Mouse (Mus musculus): ENCODE results near the gene Rimkla. TPM values are rescaled to one million over a fixed set of nuclear protein-coding genes. Genes with fewer than 3 reads are reported as not detected.

The Rimkla gene
- polyA plus RNA-seq, 1 experiment from 2014 or later, result 1.5 TPM

DNA sequence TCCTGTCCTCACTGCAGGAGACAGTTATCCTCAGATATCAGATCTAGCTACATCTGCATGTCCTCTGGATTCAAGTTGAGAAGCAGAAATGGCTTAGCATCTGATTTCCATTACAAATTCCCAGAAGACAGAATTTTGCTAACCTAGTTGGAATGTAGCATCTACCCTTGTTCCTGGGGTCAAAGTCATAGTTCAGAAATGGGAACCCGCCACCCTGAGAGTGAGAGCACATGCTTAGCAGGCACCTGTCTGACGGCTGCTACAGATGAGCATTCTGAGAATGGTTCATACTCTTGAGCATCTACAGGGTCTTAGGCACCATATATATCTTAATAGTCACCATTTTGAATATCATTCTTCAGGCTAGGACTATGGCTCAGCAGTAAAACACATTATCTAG lies 54.5 kb downstream of the Rimkla start:
- WGBS, result 85% methylated on average over 2 of the region's 2 CpGs

DNA sequence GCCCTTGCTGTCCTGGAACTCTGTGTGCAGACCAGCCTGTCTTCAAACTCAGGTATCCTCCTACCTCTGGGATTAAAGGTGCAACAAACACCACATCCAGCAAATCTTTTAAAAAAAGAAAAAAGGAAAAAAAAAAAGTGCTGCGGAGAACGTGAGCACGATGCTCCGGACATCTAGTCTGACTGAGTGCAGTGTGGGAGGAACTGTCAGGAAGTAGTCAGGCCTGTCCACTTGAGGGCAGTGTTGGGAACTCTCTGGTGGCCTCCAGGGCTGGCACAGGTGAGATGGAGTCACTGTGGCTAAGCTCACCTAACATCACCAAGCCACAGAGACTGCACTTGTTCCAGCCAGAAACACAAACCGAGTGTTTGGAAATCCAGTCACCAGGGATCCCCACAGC lies 61.8 kb downstream of the Rimkla start:
- Histone ChIP-seq H3K4me2 (0 out of 2 replicates have a peak overlapping the region, but pooled peaks have one; percentile 15), H3K4me1 (ENCODE audit: insufficient read depth) (no peaks in the 10 kb centered on the region), H3K27me3 (ENCODE audit: insufficient read depth, low read length) (no peaks in the 10 kb centered on the region), H3K9me3 (ENCODE audit: low read depth, low read length) (peaks cover 2% of the 10 kb centered on the region; the same call in 1 of the 2 replicates), H3K27ac (ENCODE audit: low read depth) (no peak overlapping the region), H3K4me3 (ENCODE audit: low read depth, low read length) (no peak overlapping the region), H3K36me3 (ENCODE audit: insufficient read depth) (no peaks in the 10 kb centered on the region), H3K9ac (no peak overlapping the region)
- 23% methylated on average over 5 of the region's 5 CpGs for WGBS
- ATAC-seq (ENCODE audit: insufficient read depth) (no peak), DNase-seq (peak; percentile 62)
- TF ChIP-seq CTCF (IDR thresholded peaks at IDR 0.05; ENCODE audit: low read depth), result peak; percentile 61

More for the DNA sequence above, 54.5 kb downstream of the Rimkla start:
- H3K27me3 ChIP-seq (ENCODE audit: insufficient read depth, low read length), result no peaks in the 10 kb centered on the region
- no peak for TF ChIP-seq CTCF (IDR thresholded peaks at IDR 0.05; ENCODE audit: low read depth)
- DNase-seq (no peak), ATAC-seq (ENCODE audit: insufficient read depth) (no peak)
- H3K36me3 ChIP-seq (ENCODE audit: insufficient read depth), result no peaks in the 10 kb centered on the region
- H3K9me3 ChIP-seq (ENCODE audit: low read depth, low read length), result peaks cover 5% of the 10 kb centered on the region; the same call in 1 of the 2 replicates
- H3K4me2 ChIP-seq, result no peak overlapping the region
- H3K27ac ChIP-seq (ENCODE audit: low read depth), result no peak overlapping the region
- H3K4me1 ChIP-seq (ENCODE audit: insufficient read depth), result no peaks in the 10 kb centered on the region
- H3K4me3 ChIP-seq (ENCODE audit: low read depth, low read length), result no peak overlapping the region
- no peak overlapping the region for H3K9ac ChIP-seq

DNA sequence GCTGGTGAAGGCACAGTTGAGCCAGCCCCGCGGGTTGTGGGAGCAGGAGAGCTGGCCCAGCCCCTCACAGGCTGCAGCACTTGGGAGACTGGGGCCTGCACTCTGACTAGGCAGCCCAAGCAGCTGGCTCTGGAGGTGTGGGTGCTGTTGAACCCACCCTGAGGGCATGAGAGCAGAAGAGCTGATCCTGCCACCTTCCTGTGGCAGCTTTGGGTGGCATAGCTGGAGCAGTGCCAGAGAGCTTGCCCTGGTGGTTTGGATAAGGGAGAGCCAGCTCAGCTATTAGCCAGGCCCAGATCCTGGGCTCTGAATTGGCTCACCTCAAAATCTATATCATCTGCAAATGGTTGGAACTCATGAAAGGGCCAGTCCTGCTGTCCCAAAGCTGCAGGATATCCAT lies 64.7 kb downstream of the Rimkla start:
- 48% methylated on average over 2 of the region's 2 CpGs for WGBS
- no peak overlapping the region for H3K4me3 ChIP-seq (ENCODE audit: low read depth, low read length)
- no peak for DNase-seq

DNA sequence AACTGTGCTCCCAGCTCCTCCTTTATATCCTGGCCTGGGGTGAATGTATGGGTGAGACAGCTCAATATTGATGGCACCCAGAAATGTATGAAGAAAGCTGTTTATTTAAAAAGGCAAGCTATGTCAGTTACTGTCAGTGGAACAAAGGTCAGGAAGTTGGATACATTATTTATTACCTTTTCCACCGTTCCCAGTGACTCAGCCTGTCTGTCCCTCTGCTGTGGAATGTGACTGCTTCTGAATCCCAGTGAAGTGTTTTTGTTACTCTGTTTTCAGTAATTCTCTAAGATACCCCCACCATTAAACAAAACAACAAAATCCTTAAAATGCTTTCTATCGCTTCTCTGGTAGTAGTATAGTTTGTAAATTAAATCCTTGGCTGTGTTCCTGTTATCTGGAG lies 66.8 kb downstream of the Rimkla start:
- no peak for ATAC-seq (ENCODE audit: insufficient read depth)
- H3K9ac ChIP-seq, result no peak overlapping the region
- no peaks in the 10 kb centered on the region for H3K27me3 ChIP-seq (ENCODE audit: insufficient read depth, low read length)
- H3K9me3 ChIP-seq (ENCODE audit: low read depth, low read length), result no peaks in the 10 kb centered on the region
- H3K36me3 ChIP-seq (ENCODE audit: insufficient read depth), result no peaks in the 10 kb centered on the region
- WGBS, result 32% methylated on average over 2 of the region's 2 CpGs
- H3K27ac ChIP-seq (ENCODE audit: low read depth), result no peak overlapping the region
- no peak for TF ChIP-seq CTCF (IDR thresholded peaks at IDR 0.05; ENCODE audit: low read depth)
- H3K4me1 ChIP-seq (ENCODE audit: insufficient read depth), result peaks cover 4% of the 10 kb centered on the region; the same call in 1 of the 2 replicates
- no peak overlapping the region for H3K4me3 ChIP-seq (ENCODE audit: low read depth, low read length)
- no peak for DNase-seq
- H3K4me2 ChIP-seq, result no peak overlapping the region

More for the DNA sequence above, 64.7 kb downstream of the Rimkla start:
- Histone ChIP-seq H3K27me3 (ENCODE audit: insufficient read depth, low read length) (no peaks in the 10 kb centered on the region), H3K9ac (no peak overlapping the region), H3K4me2 (no peak overlapping the region), H3K36me3 (ENCODE audit: insufficient read depth) (no peaks in the 10 kb centered on the region), H3K27ac (ENCODE audit: low read depth) (no peak overlapping the region), H3K9me3 (ENCODE audit: low read depth, low read length) (no peaks in the 10 kb centered on the region), H3K4me1 (ENCODE audit: insufficient read depth) (no peaks in the 10 kb centered on the region)
- ATAC-seq (ENCODE audit: insufficient read depth), result no peak
- TF ChIP-seq CTCF (IDR thresholded peaks at IDR 0.05; ENCODE audit: low read depth), result no peak

DNA sequence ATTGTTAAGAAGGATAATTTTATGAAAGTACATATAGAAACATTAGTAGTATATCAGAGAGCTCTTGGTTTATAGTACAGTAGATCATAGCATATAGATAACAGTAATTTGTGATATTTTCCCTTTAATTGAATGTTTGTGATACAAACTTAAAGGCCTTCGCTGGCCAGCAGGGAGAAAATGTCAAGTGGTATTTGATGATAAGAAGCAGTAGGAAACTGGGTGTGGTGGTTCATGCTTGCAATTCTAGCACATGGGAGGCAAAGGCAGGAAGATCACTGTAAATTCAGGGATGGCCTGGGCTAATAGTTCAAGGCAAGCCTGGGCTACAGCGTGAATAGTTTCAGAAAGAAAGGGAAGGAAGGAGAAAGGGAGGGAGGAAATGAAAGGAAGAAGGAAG lies 67.4 kb downstream of the Rimkla start:
- peaks cover 4% of the 10 kb centered on the region; the same call in 1 of the 2 replicates for H3K4me1 ChIP-seq (ENCODE audit: insufficient read depth)
- TF ChIP-seq CTCF (IDR thresholded peaks at IDR 0.05; ENCODE audit: low read depth), result no peak
- DNase-seq, result no peak
- WGBS, result 72% methylated on average over 2 of the region's 2 CpGs
- H3K27me3 ChIP-seq (ENCODE audit: insufficient read depth, low read length), result no peaks in the 10 kb centered on the region
- no peak overlapping the region for H3K4me3 ChIP-seq (ENCODE audit: low read depth, low read length)
- ATAC-seq (ENCODE audit: insufficient read depth), result no peak
- H3K9ac ChIP-seq, result no peak overlapping the region
- no peaks in the 10 kb centered on the region for H3K36me3 ChIP-seq (ENCODE audit: insufficient read depth)
- H3K27ac ChIP-seq (ENCODE audit: low read depth), result no peak overlapping the region
- no peak overlapping the region for H3K4me2 ChIP-seq
- no peaks in the 10 kb centered on the region for H3K9me3 ChIP-seq (ENCODE audit: low read depth, low read length)

- Histone ChIP-seq H3K4me2 (peak within 1 kb of the TSS; percentile 95), H3K27me3 (ENCODE audit: insufficient read depth, low read length) (no peaks in the 10 kb centered on the region), H3K36me3 (ENCODE audit: insufficient read depth) (no peaks in the 10 kb centered on the region), H3K9me3 (ENCODE audit: low read depth, low read length) (no peaks in the 10 kb centered on the region), H3K27ac (ENCODE audit: low read depth) (peak within 1 kb of the TSS; percentile 91), H3K4me3 (ENCODE audit: low read depth, low read length) (peak within 1 kb of the TSS; percentile 64), H3K9ac (peak within 1 kb of the TSS; percentile 75), H3K4me1 (ENCODE audit: insufficient read depth) (peaks cover 4% of the 10 kb centered on the region; the same call in 1 of the 2 replicates)
- ATAC-seq (ENCODE audit: insufficient read depth) (peak; percentile 95), DNase-seq (peak; percentile 95)
- WGBS, result under 1% methylated on average over 52 of the region's 52 CpGs
- TF ChIP-seq CTCF (IDR thresholded peaks at IDR 0.05; ENCODE audit: low read depth), result peak; percentile 41
Measured at GRCm38 (mm10) chr4:119422294-119422964, 70.0 kb downstream of the Rimkla start, which contains the start of the genes Ppcs and Zmynd12. Ppcs (minus strand) TSS chr4:119422420. Zmynd12 (plus strand) TSS chr4:119422814.

GRCm38 (mm10) chr4:119421921-119422293 lies 70.5 kb downstream of the Rimkla start:
- Histone ChIP-seq H3K36me3 (ENCODE audit: insufficient read depth) (no peaks in the 10 kb centered on the region), H3K4me1 (ENCODE audit: insufficient read depth) (peaks cover 4% of the 10 kb centered on the region; the same call in 1 of the 2 replicates), H3K9me3 (ENCODE audit: low read depth, low read length) (no peaks in the 10 kb centered on the region), H3K27me3 (ENCODE audit: insufficient read depth, low read length) (no peaks in the 10 kb centered on the region), H3K4me3 (ENCODE audit: low read depth, low read length) (peak overlapping the region; percentile 64), H3K4me2 (peak overlapping the region; percentile 95), H3K9ac (peak overlapping the region; percentile 75), H3K27ac (ENCODE audit: low read depth) (peak overlapping the region; percentile 91)
- peak; percentile 65; the same call in 1 of the 2 replicates for ATAC-seq (ENCODE audit: insufficient read depth)
- under 1% methylated on average over 31 of the region's 31 CpGs for WGBS
- TF ChIP-seq CTCF (IDR thresholded peaks at IDR 0.05; ENCODE audit: low read depth), result no peak
- no peak for DNase-seq

All from lung, embryonic 14.5 days (tissue).